Mouse (Mus musculus): Measurements from ENCODE around the gene Kdm4b. TPM values are rescaled to one million over a fixed set of nuclear protein-coding genes. Genes with fewer than 3 reads are reported as not detected.

Gene Kdm4b
- polyA plus RNA-seq, 3 experiments from 2014 or later = 3.2 to 8.4 (median 8.0) TPM

- no peak for ATAC-seq
Measured at GRCm38 (mm10) chr17:56348586-56348985, 22.7 kb downstream of the Kdm4b start.

GRCm38 (mm10) chr17:56350694-56351093 lies 24.8 kb downstream of the Kdm4b start:
- ATAC-seq = peak; percentile 82

- peak; percentile 94 for ATAC-seq
Measured at GRCm38 (mm10) chr17:56356921-56357885, 31.3 kb downstream of the Kdm4b start.

- no peak for ATAC-seq
Measured at GRCm38 (mm10) chr17:56359183-56359725, 33.4 kb downstream of the Kdm4b start.

- ATAC-seq = no peak
Measured at GRCm38 (mm10) chr17:56359864-56360263, 34.0 kb downstream of the Kdm4b start.

- ATAC-seq = no peak
Measured at GRCm38 (mm10) chr17:56360451-56360850, 34.6 kb downstream of the Kdm4b start.

GRCm38 (mm10) chr17:56361542-56361941 lies 35.7 kb downstream of the Kdm4b start:
- ATAC-seq = no peak

- no peak for ATAC-seq
Measured at GRCm38 (mm10) chr17:56365791-56366673, 40.2 kb downstream of the Kdm4b start.

GRCm38 (mm10) chr17:56368291-56368790 lies 42.5 kb downstream of the Kdm4b start:
- ATAC-seq = no peak

- no peak for ATAC-seq
Measured at GRCm38 (mm10) chr17:56370090-56370489, 44.2 kb downstream of the Kdm4b start.

- ATAC-seq = no peak
Measured at GRCm38 (mm10) chr17:56371029-56371660, 45.3 kb downstream of the Kdm4b start.

GRCm38 (mm10) chr17:56372109-56372508 lies 46.2 kb downstream of the Kdm4b start:
- ATAC-seq = no peak

GRCm38 (mm10) chr17:56373136-56374034 lies 47.5 kb downstream of the Kdm4b start:
- ATAC-seq = no peak

- no peak for ATAC-seq
Measured at GRCm38 (mm10) chr17:56374851-56375250, 49.0 kb downstream of the Kdm4b start.

- ATAC-seq = no peak
Measured at GRCm38 (mm10) chr17:56379281-56379834, 53.5 kb downstream of the Kdm4b start.

- ATAC-seq = no peak
Measured at GRCm38 (mm10) chr17:56380286-56380685, 54.4 kb downstream of the Kdm4b start.

GRCm38 (mm10) chr17:56381183-56381582 lies 55.3 kb downstream of the Kdm4b start:
- no peak for ATAC-seq

- no peak for ATAC-seq
Measured at GRCm38 (mm10) chr17:56382997-56383396, 57.1 kb downstream of the Kdm4b start.

- ATAC-seq = no peak
Measured at GRCm38 (mm10) chr17:56384903-56385302, 59.0 kb downstream of the Kdm4b start.

- no peak for ATAC-seq
Measured at GRCm38 (mm10) chr17:56387612-56388011, 61.8 kb downstream of the Kdm4b start.

GRCm38 (mm10) chr17:56393238-56393637 lies 67.4 kb downstream of the Kdm4b start:
- ATAC-seq = no peak

All from inflammation-experienced regulatory T-cells, adult 6 months (primary cell).